Mouse (Mus musculus): ENCODE data around the gene Agbl4.

Gene Agbl4

DNA sequence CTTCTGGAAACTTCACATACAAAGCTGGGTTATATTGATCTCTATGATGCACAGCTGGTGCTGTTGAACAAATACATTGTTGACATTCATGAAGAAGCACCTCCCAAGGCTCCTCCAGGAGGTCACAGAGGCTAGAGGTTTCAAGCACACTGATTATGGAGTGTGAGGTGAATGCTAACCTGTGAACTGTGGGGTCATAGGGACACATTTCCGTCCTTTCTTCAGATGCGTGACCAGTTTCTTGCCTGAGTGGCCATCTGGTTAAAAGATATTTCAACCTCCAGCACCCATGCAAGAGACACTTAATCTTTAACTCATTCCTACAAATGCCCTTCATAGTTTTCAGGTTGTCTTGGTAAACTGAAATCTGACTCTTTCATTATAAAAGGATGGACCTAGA lies 985.6 kb downstream of the Agbl4 start:
- in situ Hi-C loops (cut with MseI, MboI), result no loop called here

DNA sequence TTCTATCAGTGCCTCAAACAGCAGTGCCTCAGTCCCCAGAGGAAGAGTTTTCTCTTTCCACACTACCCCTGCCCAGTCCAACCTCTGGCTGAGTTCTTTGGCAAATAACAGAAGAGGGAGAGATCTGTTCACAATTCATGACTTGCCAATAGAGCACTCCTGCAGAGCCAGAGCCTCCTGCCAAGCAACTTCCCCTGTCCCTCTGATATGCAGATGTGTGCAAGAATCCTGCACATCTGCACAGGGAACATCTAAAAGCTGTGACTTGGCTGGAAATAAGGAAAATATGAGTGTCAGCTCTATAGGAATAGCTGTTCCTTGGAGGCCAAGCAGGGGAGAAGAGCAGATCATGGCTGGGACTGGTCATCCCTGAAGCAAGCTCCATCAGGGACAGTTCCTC lies 993.3 kb downstream of the Agbl4 start:
- in situ Hi-C loops (cut with MseI, MboI), result no loop called here

DNA sequence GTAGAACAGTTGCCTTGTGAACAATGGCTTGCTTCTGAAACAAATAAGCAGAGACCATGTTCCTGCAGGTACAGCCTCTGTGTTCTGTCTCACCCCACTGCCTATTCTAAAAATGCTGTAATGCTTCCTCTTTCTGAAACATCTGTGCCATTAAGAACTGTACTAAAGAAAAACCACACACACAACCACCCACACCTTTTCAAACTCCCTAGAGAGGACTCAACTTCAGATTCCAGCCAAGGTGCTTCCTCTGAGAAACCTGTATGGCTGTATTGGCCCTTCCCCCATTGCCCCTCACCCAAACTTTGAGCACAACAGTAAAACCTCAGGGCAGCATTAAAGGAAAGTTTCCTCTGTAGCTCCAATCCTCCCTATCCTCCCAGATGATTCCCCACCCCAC lies 1002.3 kb downstream of the Agbl4 start:
- in situ Hi-C loops (cut with MseI, MboI), result no loop called here

DNA sequence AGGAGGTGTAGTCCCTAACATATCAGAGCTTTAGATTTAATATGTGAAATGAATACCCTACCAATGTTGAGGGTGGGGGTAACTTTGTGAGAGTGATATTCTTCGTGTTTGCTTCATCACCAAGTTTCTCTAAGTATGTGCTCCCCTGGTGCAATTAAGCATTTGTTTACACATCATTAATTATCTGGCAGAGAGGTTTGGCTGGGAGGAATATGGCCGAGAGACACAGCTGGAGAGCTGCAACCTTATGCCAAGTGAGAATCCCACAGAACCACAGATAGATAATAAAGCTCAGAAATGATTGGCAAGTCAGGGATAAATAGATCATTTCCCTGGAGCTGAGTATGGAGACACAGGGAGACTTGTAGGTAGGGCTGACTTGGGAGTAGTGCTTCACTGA lies 1003.2 kb downstream of the Agbl4 start:
- in situ Hi-C loops (cut with MseI, MboI), result no loop called here

DNA sequence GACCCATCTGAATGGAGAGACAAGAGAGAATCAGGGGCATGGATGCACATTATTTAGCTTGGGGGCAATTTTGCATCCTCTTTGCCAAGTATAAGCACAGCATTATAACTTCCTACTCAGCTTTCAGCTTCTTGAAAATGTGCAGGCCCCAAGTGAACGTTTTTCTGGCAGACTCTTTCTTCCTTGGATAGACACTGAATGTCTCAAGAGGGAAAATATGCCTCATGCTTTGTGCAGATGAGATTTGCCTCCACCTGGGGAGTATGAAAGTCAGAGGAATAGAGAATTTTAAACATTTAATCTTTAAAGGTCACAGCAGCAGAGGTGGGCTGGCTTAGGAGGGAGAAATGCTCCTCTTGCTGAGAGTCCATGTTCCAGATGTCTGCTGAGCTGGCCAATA lies 1005.8 kb downstream of the Agbl4 start:
- in situ Hi-C loops (cut with MseI, MboI), result no loop called here

DNA sequence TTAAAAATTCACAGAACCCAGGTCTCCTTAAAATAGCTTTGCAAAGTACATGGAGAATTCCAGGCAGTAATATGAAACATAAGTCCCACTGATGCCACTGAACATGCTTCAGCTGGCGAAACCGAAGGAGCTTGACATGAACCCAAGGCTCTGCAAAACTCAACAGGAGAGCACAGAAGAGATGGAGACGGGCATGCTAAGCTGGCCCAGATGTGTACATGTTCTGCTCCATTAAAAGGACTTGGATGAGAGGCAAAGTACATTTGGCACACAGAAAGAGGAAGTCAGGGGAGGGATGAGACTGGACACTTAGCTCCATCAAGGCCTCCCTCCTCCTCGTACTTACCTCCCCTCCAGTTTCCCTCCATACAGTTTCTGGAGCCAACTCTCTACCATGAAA lies 1013.3 kb downstream of the Agbl4 start:
- in situ Hi-C loops (cut with MseI, MboI), result no loop called here

DNA sequence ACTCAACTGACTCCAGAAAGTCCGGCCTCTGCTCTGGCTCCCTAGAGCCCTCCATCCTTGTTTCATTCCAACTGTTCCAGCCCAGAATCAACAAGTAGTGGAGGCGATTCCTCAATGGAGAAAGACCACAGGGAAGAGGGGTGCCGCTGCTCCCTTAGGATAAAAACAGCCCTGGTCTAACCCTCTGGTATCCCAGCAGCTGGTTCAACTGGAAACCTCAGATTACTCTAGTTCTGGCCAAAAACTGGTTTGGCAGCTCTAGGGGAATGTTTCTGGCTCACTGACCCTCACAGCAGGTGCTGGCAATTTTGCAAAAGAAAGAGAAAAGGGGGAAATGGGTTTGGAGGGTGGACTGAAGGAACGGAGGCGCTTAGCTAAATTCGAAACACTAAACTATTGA lies 1016.9 kb downstream of the Agbl4 start:
- in situ Hi-C loops (cut with MseI, MboI), result no loop called here

DNA sequence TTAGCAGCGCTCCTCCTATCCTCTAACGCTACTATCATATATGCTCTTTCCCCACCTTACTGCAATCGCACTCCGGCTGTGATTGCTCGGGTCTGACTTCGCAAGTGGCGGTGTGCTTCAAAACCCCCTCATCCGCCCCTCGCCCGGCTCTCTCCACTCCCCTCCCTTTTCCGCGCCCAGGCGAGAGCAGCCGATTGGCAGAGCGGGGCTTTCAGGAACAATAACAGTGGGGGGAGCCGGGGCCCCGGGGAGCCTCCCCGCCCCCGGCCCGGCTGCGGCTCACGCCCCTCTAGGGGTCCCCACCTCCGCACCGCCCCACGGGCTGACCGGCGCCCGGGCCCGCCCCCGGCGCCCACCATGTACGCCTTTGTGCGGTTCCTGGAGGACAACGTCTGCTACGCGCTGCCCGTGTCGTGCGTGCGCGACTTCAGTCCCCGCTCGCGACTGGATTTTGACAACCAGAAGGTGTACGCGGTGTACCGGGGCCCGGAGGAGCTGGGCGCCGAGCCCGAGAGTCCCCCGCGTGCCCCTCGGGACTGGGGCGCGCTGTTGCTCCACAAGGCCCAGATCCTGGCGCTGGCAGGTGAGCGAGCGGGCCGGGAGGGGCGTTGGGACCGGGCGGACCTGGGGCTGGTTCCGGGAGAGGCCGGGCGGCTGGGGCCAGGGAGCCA lies 1017.5 kb downstream of the Agbl4 start, which contains the start of gene Bend5:
Gene Bend5, plus strand, starts transcription at position 189 of the 671 bp plus-strand sequence.
- in situ Hi-C loops (cut with MseI, MboI), result no loop called here

DNA sequence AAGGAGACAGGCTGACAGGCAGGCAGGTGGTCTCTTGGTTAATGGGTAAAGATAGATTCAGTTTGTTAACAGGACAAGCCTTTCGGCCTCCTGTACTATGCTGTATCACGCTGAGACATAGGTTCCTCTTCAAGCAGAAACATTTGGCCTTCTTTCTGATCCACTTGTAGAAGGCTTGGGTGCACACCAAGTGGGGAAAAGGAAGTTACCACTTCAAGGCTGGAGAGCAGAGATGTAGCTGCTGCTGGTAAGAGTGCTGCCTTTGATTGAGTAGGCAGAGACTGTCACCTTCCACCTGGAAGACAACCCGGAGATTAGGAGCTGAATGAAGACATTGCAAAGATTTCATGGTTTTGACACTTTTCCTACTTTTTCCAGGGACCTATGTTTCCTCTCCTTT lies 1018.7 kb downstream of the Agbl4 start:
- in situ Hi-C loops (cut with MseI, MboI), result no loop called here

DNA sequence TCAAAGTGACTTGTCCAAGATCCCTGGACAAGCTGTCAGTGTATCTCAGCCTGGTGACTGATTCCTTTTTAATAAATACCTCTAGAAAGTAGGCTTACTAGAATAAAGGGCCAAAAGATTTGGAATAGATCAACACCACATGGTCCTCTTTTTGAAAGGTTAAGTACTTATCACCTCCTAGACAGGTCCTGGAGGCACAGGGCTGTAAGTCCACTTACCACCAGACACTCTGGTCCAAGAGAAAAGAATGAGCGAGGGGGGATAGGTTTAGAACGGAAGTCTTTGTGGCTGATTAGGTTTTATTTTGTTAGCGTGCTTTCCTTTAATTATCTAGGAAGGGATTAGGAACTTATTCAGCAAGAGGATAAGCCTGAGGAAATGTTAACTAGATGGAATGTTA lies 1019.1 kb downstream of the Agbl4 start:
- in situ Hi-C loops (cut with MseI, MboI), result no loop called here

DNA sequence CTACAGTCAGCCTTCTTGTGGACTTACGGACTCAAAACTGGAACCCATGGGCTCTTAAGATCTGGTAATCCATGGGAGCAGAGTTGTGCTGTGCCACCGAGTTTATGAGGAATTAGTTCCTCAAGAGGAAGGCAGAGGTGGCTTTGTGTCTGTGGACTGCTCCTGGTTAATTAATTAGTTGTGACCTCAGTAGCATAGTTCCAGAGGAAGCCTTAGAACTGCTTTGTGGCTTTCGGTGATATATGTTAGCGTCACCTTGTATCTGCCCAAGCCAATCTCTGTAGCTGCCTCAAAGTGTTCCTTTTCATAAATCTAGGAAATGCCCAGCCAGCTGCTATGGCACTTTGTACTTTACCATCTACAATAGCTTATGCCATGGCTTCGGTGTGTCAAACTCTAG lies 1020.3 kb downstream of the Agbl4 start:
- in situ Hi-C loops (cut with MseI, MboI), result no loop called here

DNA sequence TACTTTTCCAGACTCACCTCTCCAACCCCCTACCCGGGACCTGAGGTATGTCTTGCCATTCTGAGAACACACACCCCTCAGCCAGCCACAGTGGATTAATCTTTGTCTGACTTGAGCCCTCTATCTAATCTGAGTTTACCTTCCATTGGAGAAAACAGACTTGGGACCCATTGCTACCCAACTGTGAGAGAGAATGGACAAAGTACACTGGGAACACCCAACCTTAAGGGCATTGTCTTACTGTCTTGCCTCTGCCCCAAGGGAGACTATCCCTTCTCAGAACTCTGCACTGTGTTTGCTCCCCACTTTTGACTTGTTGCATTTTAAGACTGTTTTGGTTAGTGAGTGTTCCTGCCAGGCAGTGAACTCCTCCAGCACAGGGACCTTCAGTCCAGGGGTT lies 1022.0 kb downstream of the Agbl4 start:
- in situ Hi-C loops (cut with MseI, MboI), result no loop called here

DNA sequence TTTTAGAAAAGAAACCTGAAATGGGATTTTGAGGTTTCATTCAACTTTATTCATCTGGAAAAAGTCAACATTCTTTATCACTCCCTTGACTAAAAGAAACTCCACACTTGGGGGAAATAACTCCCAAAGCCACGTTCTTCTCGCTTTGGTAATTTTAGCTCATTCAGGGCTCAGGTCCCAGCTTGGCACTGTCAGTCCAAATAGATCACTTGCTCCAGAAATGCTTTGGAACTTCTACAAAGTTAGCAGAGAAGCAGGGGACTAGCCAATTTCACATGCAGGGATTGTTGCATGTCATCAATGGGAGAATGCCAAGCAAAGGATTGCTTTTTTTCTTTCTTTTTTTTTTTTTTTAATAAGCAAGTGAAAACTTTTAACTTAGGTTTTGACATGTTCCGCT lies 1022.6 kb downstream of the Agbl4 start:
- in situ Hi-C loops (cut with MseI, MboI), result no loop called here

DNA sequence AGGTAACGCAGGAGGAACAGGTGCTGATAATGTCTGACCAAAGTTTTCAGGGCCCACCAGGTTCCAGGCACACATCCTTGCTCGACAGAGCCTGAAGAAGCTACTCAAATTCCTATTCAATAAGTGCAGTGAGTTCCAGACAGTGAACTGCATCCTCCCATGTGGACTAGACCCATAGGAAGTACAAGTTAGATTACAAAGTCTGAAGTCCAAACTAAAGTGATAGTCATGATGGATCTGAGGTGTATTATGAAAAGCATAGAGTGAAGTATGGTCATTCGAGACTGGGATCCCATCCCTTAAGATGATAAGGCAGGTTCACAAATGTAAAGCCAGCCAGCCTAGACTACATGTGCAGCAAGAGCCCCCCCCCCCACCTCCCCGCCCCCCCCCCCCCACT lies 1023.5 kb downstream of the Agbl4 start:
- in situ Hi-C loops (cut with MseI, MboI), result no loop called here

DNA sequence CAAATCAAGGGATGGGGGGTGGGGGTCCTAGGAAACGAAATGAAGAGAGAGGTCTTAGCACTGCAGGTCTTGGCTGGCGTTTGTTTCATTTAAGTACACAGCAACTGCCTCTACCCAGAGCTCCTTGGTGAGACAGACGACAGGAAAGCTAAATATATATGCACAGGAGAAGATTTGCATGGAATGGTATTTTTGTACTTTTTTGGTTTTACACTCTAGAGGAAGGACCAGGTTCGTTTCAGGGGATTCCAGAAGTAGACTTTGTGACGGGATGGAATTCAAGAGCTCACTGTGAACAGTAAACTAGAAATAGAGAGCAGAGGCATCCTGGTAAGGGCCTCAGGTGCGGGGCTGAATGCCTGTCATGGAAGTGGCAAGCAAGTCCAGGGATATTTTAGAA lies 1024.3 kb downstream of the Agbl4 start:
- in situ Hi-C loops (cut with MseI, MboI), result no loop called here

DNA sequence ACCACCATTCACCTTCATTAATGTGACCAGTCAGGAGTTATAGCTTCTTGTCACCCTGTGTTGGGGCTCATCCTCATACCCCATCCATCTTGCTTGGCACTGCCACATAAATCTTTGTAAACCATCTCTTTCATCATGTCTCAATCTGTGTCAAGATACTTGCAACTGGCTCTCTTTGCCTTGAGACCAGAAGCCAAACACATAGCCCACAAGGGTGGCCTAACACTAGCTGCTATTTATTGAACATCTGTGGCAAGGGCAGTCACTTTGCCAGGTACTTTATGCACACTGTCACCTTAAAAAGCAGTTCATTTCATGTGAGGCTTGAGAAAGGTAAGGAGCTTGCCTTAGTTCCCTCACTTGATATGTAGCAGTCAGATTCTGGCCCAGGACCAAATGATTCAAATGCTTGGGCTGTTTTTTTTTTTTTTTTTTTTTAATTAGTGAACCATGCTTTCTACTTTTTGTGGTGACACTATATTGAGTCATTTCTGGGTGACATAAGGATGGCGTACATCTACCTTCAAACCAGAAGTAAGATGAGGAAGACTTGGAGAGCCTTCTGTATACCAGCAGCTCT lies 1027.0 kb downstream of the Agbl4 start:
- in situ Hi-C loops (cut with MseI, MboI), result no loop called here

DNA sequence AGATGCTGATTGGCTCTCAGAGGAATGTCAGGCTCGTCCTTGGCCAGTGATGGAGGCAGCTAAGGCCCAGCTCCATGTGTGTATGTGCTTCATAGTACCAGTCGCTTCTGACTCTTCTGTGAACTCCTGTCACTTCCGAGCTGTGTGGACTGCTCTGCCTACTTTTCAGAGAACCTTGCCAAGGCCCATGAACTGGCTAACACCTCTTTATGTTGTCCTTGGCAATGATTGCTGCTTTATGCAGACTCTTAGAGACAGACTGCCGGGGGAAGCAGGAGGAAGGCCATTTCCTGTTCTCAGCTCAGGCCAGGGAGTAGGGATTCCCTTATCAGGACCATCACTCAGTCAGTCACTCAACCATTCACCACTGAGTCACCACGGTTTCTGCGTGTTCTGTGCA lies 1027.7 kb downstream of the Agbl4 start:
- in situ Hi-C loops (cut with MseI, MboI), result no loop called here

DNA sequence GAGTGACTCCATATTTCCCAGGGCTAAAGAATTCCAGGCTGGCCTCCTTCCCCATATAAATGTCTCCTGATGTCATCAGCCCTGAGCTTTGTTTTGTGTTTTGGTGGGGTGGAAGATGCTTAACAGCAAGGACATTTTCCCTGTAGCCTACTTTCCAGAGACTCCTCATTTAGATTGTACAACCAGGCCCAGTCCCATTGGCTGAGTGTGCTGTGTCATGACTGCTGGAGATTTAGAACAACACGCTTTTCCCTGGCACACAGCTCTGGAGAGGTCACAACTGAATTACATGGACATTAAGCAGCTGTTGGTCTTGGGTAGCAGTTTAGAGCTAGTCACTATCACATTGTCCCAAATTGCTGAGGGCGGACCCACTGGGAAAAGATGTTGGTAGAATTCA lies 1033.7 kb downstream of the Agbl4 start:
- in situ Hi-C loops (cut with MseI, MboI), result no loop called here

DNA sequence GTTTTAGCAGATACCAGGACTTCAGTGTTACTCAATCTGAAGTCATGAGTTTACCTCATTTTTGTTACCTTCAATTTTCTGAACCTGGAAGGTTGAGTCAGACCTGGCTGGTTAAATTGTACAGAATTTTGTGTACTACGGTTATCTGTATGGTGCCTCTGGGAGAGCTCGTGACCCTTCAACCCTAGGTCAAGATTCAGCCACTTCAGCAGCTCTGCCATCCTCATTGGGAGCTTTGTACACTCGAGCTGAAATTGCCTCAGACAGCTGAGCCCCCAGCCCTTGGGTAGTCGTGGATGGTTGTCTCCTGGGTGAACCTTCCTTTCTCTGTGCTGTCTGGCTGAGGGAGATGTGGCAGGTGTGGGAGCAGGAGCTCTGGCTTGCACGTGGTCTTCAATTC lies 1034.6 kb downstream of the Agbl4 start:
- in situ Hi-C loops (cut with MseI, MboI), result no loop called here

DNA sequence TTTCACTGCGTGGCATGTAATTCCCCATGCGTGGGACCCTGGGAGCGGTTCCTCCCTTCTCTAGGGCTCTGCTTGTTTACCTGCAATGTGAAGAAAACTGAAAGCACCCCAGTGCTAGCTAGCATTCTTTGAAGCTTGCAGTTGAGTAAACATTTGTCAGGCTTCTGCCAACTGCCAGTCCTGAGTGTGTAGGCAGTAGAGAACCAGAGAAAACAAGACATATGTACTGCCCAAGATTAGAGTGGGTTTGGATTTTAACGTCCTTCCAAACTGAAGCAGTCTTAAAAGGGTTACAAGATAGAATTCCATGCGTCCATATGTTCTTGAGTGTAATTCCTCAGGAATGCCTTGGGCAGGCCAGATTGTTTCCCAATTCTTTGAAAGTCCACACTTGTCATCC lies 1035.0 kb downstream of the Agbl4 start:
- in situ Hi-C loops (cut with MseI, MboI), result no loop called here

DNA sequence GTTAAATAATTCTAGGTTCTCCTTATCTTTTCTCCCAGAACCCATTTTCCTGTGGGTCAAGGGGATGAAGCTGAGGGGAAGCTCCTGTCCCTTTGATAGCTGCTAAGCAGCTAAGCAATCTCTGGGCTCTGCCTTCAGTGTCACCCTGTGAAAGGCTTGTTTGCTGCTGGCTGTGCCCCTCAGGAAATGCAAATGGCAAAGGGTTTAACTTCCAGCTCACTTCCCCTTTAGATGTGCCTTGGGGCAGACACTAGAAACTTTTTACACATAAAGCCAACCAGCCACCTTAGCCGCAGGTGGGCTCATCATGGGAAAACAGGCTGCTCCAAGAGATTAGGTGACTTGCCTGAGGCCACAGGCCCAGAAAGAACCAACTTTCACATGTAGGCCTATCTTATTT lies 1044.2 kb downstream of the Agbl4 start:
- in situ Hi-C loops (cut with MseI, MboI), result no loop called here

DNA sequence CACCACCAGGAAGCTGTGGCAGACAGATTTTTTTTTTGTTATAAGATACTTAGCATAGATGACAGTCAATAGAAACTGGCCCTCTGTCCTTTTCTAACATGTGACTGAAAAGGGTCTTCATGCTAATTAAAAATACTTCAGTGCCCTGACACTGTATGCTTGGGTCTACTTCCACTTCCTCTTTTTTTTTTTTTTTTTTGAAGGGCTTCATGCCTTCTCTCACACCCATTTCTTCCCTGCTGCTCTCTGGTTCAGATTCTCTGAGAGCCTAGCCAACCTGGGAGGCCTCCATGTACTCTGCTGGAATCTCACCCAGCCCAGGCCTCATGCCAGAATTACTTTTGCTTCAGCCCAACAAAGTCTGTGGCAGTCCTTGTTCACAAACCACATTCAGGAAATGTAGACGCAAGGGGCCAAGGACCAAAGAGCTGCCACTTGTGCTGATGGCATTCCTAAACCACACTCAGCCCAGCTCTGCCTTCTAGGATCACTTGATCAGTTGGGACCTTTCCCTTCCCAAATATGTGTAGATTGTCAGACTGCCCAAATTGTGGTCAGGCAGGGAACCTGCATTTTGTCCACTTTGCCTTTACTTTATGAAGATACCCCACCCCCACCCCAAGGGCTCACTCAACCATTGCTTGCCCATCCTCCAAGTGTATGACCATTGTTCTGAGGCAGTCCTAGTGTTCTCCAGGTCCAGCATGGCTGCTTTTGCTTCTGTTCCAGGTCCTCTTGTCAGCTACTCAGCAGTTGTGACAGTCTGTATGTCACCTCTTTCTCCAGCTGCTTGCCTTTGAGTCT lies 1045.2 kb downstream of the Agbl4 start:
- in situ Hi-C loops (cut with MseI, MboI), result no loop called here

Data from mouse trophoblast stem cell (cell line).